Mouse (Mus musculus): ENCODE data around the gene Fam228a.
"Not testable (repeated sequence)": the region's sequence is repeated elsewhere in the genome, so short reads cannot be mapped to it uniquely, and the experiment has no call there.

Gene Fam228a

GRCm38 (mm10) chr12:4738031-4738576 is at the start of gene Fam228a:
TSS of gene Fam228a (minus strand) at chr12:4738430.
- no peak for DNase-seq

GRCm38 (mm10) chr12:4784466-4784865 is 46.2 kb upstream of the Fam228a start:
- no peak for DNase-seq

GRCm38 (mm10) chr12:4783598-4783997 is 45.4 kb upstream of the Fam228a start:
- no peak for DNase-seq

- DNase-seq = not testable (repeated sequence)
These were observed 43.6 kb upstream of the Fam228a start for GRCm38 (mm10) chr12:4781725-4782404.

- no peak for DNase-seq
These were observed 43.0 kb upstream of the Fam228a start for GRCm38 (mm10) chr12:4781270-4781669.

GRCm38 (mm10) chr12:4780245-4780644 is 42.0 kb upstream of the Fam228a start:
- no peak for DNase-seq

GRCm38 (mm10) chr12:4777734-4778133 is 39.5 kb upstream of the Fam228a start:
- no peak for DNase-seq

- DNase-seq = no peak
These were observed 37.3 kb upstream of the Fam228a start for GRCm38 (mm10) chr12:4775588-4775949.

GRCm38 (mm10) chr12:4774895-4775587 is 36.8 kb upstream of the Fam228a start:
- no peak for DNase-seq

GRCm38 (mm10) chr12:4769333-4769723 is 31.1 kb upstream of the Fam228a start:
- no peak for DNase-seq

GRCm38 (mm10) chr12:4768492-4769332 is 30.5 kb upstream of the Fam228a start, which contains the start of the genes Pfn4 and Fam228b:
TSS of gene Pfn4 (plus strand) at chr12:4769022.
TSS of gene Fam228b (minus strand) at chr12:4769267.
- peak; percentile 95 for DNase-seq

GRCm38 (mm10) chr12:4757060-4757459 is 18.8 kb upstream of the Fam228a start:
- no peak for DNase-seq

GRCm38 (mm10) chr12:4754451-4754850 is 16.2 kb upstream of the Fam228a start:
- not testable (repeated sequence) for DNase-seq

- no peak for DNase-seq
These were observed 6.3 kb upstream of the Fam228a start for GRCm38 (mm10) chr12:4744486-4744885.

- DNase-seq = no peak
These were observed 4.0 kb upstream of the Fam228a start for GRCm38 (mm10) chr12:4742183-4742582.

GRCm38 (mm10) chr12:4740823-4741222 is 2.6 kb upstream of the Fam228a start:
- DNase-seq = no peak

- no peak for DNase-seq
These were observed 5.9 kb downstream of the Fam228a start for GRCm38 (mm10) chr12:4732332-4732731.

GRCm38 (mm10) chr12:4731629-4732028 is 6.6 kb downstream of the Fam228a start:
- no peak for DNase-seq

GRCm38 (mm10) chr12:4729165-4729564 is 9.1 kb downstream of the Fam228a start:
- DNase-seq = no peak

GRCm38 (mm10) chr12:4719762-4720754 is 18.2 kb downstream of the Fam228a start:
- DNase-seq = no peak

- DNase-seq = no peak
These were observed 19.0 kb downstream of the Fam228a start for GRCm38 (mm10) chr12:4719066-4719761.

Data from layer of hippocampus, adult 9-11 months (tissue).